Mouse (Mus musculus) stomach, postnatal 0 days (tissue): Measurements from ENCODE around the gene Vcpkmt.

ENCODE experiments used
- CTCF ChIP-seq: IDR thresholded peaks from 2 replicates; pipeline ENCODE4 v1.5.1; 2016; ENCODE audit warnings: antibody characterized with exemption, low read depth, mild to moderate bottlenecking, moderate library complexity
- EP300 ChIP-seq: optimal IDR thresholded peaks from 2 replicates; pipeline ENCODE3; 2016; ENCODE audit warnings: antibody characterized with exemption

DNA sequence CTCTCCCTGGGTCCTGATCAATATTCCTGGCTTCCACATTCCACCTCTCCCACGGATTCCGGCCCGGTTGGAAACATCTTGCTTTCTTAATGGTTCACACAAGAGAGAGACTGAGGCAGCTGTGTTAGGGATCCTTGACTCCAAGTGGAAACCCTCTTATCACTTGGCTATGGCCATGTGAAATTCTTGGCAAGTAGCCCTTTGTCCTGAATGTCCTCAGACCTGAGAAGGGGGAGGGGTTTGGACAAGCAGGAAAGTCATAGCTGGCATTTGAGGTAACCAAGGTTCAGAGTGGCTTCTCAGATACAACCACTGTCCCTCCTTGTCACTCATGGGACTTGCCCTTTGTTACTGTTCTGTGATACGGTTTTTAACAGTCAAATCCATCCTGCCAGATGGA is 50.7 kb downstream of the Vcpkmt start:
- TF ChIP-seq CTCF (no peak), EP300 (no peak)
